Mouse (Mus musculus): ENCODE data around the gene Pard6b. TPM values are rescaled to one million over a fixed set of nuclear protein-coding genes. Genes with fewer than 3 reads are reported as not detected.

The Pard6b gene
- polyA plus RNA-seq, 1 experiment from 2014 or later = 13.8 TPM

GRCm38 (mm10) chr2:168058488-168059199, 22.2 kb upstream of the Pard6b start:
- no peak for ATAC-seq
- Histone ChIP-seq H3K4me1 (replicated peaks; ENCODE audit: control insufficient read depth, insufficient read depth, low read length) (no peaks in the 10 kb centered on the region), H3K9me3 (ENCODE audit: control insufficient read depth) (no peaks in the 10 kb centered on the region), H3K4me2 (replicated peaks; ENCODE audit: low read depth) (no peak overlapping the region), H3K27me3 (replicated peaks; ENCODE audit: control insufficient read depth, insufficient read depth, low read length) (no peaks in the 10 kb centered on the region), H3K4me3 (ENCODE audit: low read depth, low read length) (no peak overlapping the region), H3K27ac (ENCODE audit: low read depth, low read length) (no peak overlapping the region), H3K36me3 (ENCODE audit: control insufficient read depth, insufficient read depth) (no peaks in the 10 kb centered on the region), H3K9ac (ENCODE audit: low read depth, low read length) (no peak overlapping the region)
- 35% methylated on average over 13 of the region's 13 CpGs for WGBS
- TF ChIP-seq CTCF (IDR thresholded peaks at IDR 0.05; ENCODE audit: low read depth) = no peak

- Histone ChIP-seq H3K9ac (ENCODE audit: low read depth, low read length) (no peak overlapping the region), H3K4me2 (replicated peaks; ENCODE audit: low read depth) (no peak overlapping the region), H3K36me3 (ENCODE audit: control insufficient read depth, insufficient read depth) (no peaks in the 10 kb centered on the region), H3K4me3 (ENCODE audit: low read depth, low read length) (no peak overlapping the region), H3K27me3 (replicated peaks; ENCODE audit: control insufficient read depth, insufficient read depth, low read length) (no peaks in the 10 kb centered on the region), H3K27ac (ENCODE audit: low read depth, low read length) (no peak overlapping the region), H3K4me1 (replicated peaks; ENCODE audit: control insufficient read depth, insufficient read depth, low read length) (no peaks in the 10 kb centered on the region), H3K9me3 (ENCODE audit: control insufficient read depth) (no peaks in the 10 kb centered on the region)
- peak; percentile 51 for TF ChIP-seq CTCF (IDR thresholded peaks at IDR 0.05; ENCODE audit: low read depth)
- WGBS = 82% methylated on average over 6 of the region's 6 CpGs
- no peak for ATAC-seq
These were observed 21.5 kb upstream of the Pard6b start for GRCm38 (mm10) chr2:168059200-168059790.

- no peaks in the 10 kb centered on the region for H3K36me3 ChIP-seq (ENCODE audit: control insufficient read depth, insufficient read depth)
- no peak for ATAC-seq
- no peak for TF ChIP-seq CTCF (IDR thresholded peaks at IDR 0.05; ENCODE audit: low read depth)
- H3K27me3 ChIP-seq (replicated peaks; ENCODE audit: control insufficient read depth, insufficient read depth, low read length) = no peaks in the 10 kb centered on the region
- 89% methylated on average over 12 of the region's 12 CpGs for WGBS
- H3K4me3 ChIP-seq (ENCODE audit: low read depth, low read length) = no peak overlapping the region
- H3K27ac ChIP-seq (ENCODE audit: low read depth, low read length) = no peak overlapping the region
- H3K9ac ChIP-seq (ENCODE audit: low read depth, low read length) = no peak overlapping the region
- H3K9me3 ChIP-seq (ENCODE audit: control insufficient read depth) = no peaks in the 10 kb centered on the region
- no peak overlapping the region for H3K4me2 ChIP-seq (replicated peaks; ENCODE audit: low read depth)
- no peaks in the 10 kb centered on the region; the same call in 1 of the 2 replicates for H3K4me1 ChIP-seq (replicated peaks; ENCODE audit: control insufficient read depth, insufficient read depth, low read length)
These were observed 17.1 kb upstream of the Pard6b start for GRCm38 (mm10) chr2:168063712-168064111.

GRCm38 (mm10) chr2:168065511-168065910, 15.3 kb upstream of the Pard6b start:
- Histone ChIP-seq H3K4me2 (replicated peaks; ENCODE audit: low read depth) (no peak overlapping the region), H3K9me3 (ENCODE audit: control insufficient read depth) (no peaks in the 10 kb centered on the region), H3K36me3 (ENCODE audit: control insufficient read depth, insufficient read depth) (no peaks in the 10 kb centered on the region), H3K27me3 (replicated peaks; ENCODE audit: control insufficient read depth, insufficient read depth, low read length) (no peaks in the 10 kb centered on the region), H3K4me1 (replicated peaks; ENCODE audit: control insufficient read depth, insufficient read depth, low read length) (no peaks in the 10 kb centered on the region; the same call in 1 of the 2 replicates), H3K27ac (ENCODE audit: low read depth, low read length) (peak overlapping the region; percentile 28; the same call in 1 of the 2 replicates), H3K9ac (ENCODE audit: low read depth, low read length) (no peak overlapping the region), H3K4me3 (ENCODE audit: low read depth, low read length) (no peak overlapping the region)
- peak; percentile 93 for ATAC-seq
- WGBS = 27% methylated on average over 7 of the region's 7 CpGs
- 0 out of 2 replicates have a peak, but pooled peaks have one; percentile 31 for TF ChIP-seq CTCF (IDR thresholded peaks at IDR 0.05; ENCODE audit: low read depth)

GRCm38 (mm10) chr2:168066783-168067182, 14.0 kb upstream of the Pard6b start:
- H3K4me2 ChIP-seq (replicated peaks; ENCODE audit: low read depth) = no peak overlapping the region
- H3K4me1 ChIP-seq (replicated peaks; ENCODE audit: control insufficient read depth, insufficient read depth, low read length) = no peaks in the 10 kb centered on the region; the same call in 1 of the 2 replicates
- WGBS = 61% methylated on average over 8 of the region's 8 CpGs
- H3K9ac ChIP-seq (ENCODE audit: low read depth, low read length) = no peak overlapping the region
- ATAC-seq = no peak
- H3K36me3 ChIP-seq (ENCODE audit: control insufficient read depth, insufficient read depth) = no peaks in the 10 kb centered on the region
- H3K27me3 ChIP-seq (replicated peaks; ENCODE audit: control insufficient read depth, insufficient read depth, low read length) = no peaks in the 10 kb centered on the region
- no peaks in the 10 kb centered on the region for H3K9me3 ChIP-seq (ENCODE audit: control insufficient read depth)
- no peak for TF ChIP-seq CTCF (IDR thresholded peaks at IDR 0.05; ENCODE audit: low read depth)
- no peak overlapping the region for H3K4me3 ChIP-seq (ENCODE audit: low read depth, low read length)
- H3K27ac ChIP-seq (ENCODE audit: low read depth, low read length) = no peak overlapping the region

DNA sequence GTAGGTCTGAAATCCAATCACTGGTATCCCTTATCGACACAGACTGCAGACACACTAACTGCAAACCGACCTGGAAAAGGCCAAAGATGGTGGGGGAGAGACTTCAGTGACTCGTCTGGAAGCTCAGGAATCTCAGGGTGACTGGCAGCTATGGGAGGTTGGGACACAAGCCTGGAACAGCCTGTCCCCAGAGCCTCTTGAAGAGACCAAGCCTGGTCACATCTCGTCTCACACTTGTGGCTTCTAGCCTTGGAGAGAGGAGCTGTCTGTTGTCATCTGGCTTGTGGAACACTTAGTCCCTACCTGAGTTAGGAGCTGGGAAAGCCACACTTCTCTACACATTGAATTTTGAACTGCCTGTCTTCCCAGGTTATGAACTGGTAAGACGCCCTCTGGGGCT, 10.4 kb upstream of the Pard6b start:
- no peaks in the 10 kb centered on the region for H3K36me3 ChIP-seq (ENCODE audit: control insufficient read depth, insufficient read depth)
- no peak for TF ChIP-seq CTCF (IDR thresholded peaks at IDR 0.05; ENCODE audit: low read depth)
- H3K9ac ChIP-seq (ENCODE audit: low read depth, low read length) = no peak overlapping the region
- WGBS = 54% methylated on average over 5 of the region's 5 CpGs
- H3K4me2 ChIP-seq (replicated peaks; ENCODE audit: low read depth) = no peak overlapping the region
- no peaks in the 10 kb centered on the region for H3K27me3 ChIP-seq (replicated peaks; ENCODE audit: control insufficient read depth, insufficient read depth, low read length)
- no peak for ATAC-seq
- no peak overlapping the region for H3K27ac ChIP-seq (ENCODE audit: low read depth, low read length)
- peaks cover 3% of the 10 kb centered on the region; the same call in 1 of the 2 replicates for H3K4me1 ChIP-seq (replicated peaks; ENCODE audit: control insufficient read depth, insufficient read depth, low read length)
- no peak overlapping the region for H3K4me3 ChIP-seq (ENCODE audit: low read depth, low read length)
- H3K9me3 ChIP-seq (ENCODE audit: control insufficient read depth) = no peaks in the 10 kb centered on the region

Measured in intestine, postnatal 0 days (tissue).